Mouse (Mus musculus) limb, embryonic 14.5 days (tissue): ENCODE results near the gene Zswim4. TPM values are rescaled to one million over a fixed set of nuclear protein-coding genes. Genes with fewer than 3 reads are reported as not detected.
A peak's percentile ranks its signal among the peaks of the same experiment; 100 is the strongest.

Source experiments
- ATAC-seq: fragments of 200-750 bp; cut with Nextera tagmentation; 2 replicates; pipeline ENCODE4 v1.8.0; 2017; ENCODE audit warnings: low read depth, moderate number of reproducible peaks, moderate TSS enrichment; ENCODE audit not compliant: low FRiP score
- DNase-seq: peaks from one replicate; pipeline ENCODE4 v3.0.0-alpha.2; 2015; ENCODE audit warnings: low spot score
- H3K27ac ChIP-seq: fragments of 300-500 bp; sonication (generic); replicated peaks from 2 replicates; pipeline ENCODE4 v1.5.1; 2014; ENCODE audit warnings: low read depth, mild to moderate bottlenecking, low read length, moderate library complexity, mixed read lengths
- H3K27me3 ChIP-seq: fragments of 300-500 bp; sonication (generic); 2 replicates; pipeline ENCODE4 v1.6.1; 2014; ENCODE audit warnings: low read length, mixed read lengths; ENCODE audit not compliant: control insufficient read depth, insufficient read depth
- H3K36me3 ChIP-seq: fragments of 300-500 bp; sonication (generic); 2 replicates; pipeline ENCODE4 v1.6.1; 2014; ENCODE audit warnings: mild to moderate bottlenecking, low read length, moderate library complexity, mixed read lengths; ENCODE audit not compliant: control insufficient read depth, insufficient read depth
- H3K4me1 ChIP-seq: fragments of 300-500 bp; sonication (generic); 2 replicates; pipeline ENCODE4 v1.6.1; 2014; ENCODE audit warnings: antibody characterized with exemption, low read length, mixed read lengths; ENCODE audit not compliant: control insufficient read depth, insufficient read depth
- H3K4me2 ChIP-seq: fragments of 300-500 bp; sonication (generic); replicated peaks from 2 replicates; pipeline ENCODE4 v1.6.1; 2014; ENCODE audit warnings: low read depth, mild to moderate bottlenecking, low read length, moderate library complexity; ENCODE audit not compliant: severe bottlenecking
- H3K4me3 ChIP-seq: fragments of 300-500 bp; sonication (generic); replicated peaks from 2 replicates; pipeline ENCODE4 v1.5.1; 2014; ENCODE audit warnings: low read length
- H3K9ac ChIP-seq: fragments of 300-500 bp; sonication (generic); 2 replicates; pipeline ENCODE4 v1.6.1; 2014; ENCODE audit warnings: mild to moderate bottlenecking, low read depth, low read length, moderate library complexity; ENCODE audit not compliant: severe bottlenecking
- H3K9me3 ChIP-seq: fragments of 300-500 bp; sonication (generic); 2 replicates; pipeline ENCODE4 v1.6.1; 2016; ENCODE audit warnings: low read length; ENCODE audit not compliant: control insufficient read depth
- POLR2A ChIP-seq: fragments of 200-500 bp; IDR thresholded peaks from 2 replicates; pipeline ENCODE4 v1.8.0; 2012; ENCODE audit warnings: inconsistent platforms, mild to moderate bottlenecking, moderate library complexity, borderline replicate concordance; ENCODE audit not compliant: insufficient read depth, insufficient read length; ENCODE audit errors: extremely low read depth
- WGBS: fragments of 180-500 bp; shearing (Covaris S2); extraction: QIAGEN DNeasy Blood & Tissue Kit; methylation state at CpG from one replicate; pipeline ENCODE4 v1.1.7; 2014; 5-methylcytosine and 5-hydroxymethylcytosine counted together
- polyA plus RNA-seq, 2 experiments: library from polyadenylated mRNA; depleted of rRNA in 1 of 2; stranded (reverse) in 1 of 2; unstranded in 1 of 2; fragments of >200 nt; fragmentation: Nextera tagmentation in 1 of 2; extraction: Ambion mirVana in 1 of 2; gene quantifications; 2 replicates each; pipeline versions ENCODE4 v1.2.1 to v1.2.3; 2012 to 2014

Gene Zswim4
- polyA plus RNA-seq, 2 experiments, result 13.9 to 23.8 TPM

DNA sequence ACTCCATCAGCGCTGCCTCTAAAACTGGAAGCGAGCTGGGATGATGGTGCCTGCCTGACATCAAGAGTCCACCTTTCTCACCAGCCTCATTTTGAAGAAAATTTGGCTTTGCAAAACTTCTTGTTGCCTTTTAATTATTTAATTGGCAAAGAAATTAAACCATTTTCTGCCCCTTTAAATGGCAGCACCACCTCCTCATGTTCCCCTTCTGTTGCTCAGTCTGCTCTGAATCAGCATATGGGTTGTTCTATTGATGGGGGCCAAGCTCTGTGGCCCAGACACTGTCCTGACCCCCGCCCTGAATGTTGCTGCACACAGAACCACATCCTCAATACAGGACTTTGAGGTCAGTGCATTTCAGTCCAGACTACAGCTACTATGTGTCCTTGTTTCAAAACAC lies 37.1 kb upstream of the Zswim4 start:
- Histone ChIP-seq H3K4me2 (no peak overlapping the region), H3K27ac (no peak overlapping the region), H3K9ac (no peak overlapping the region), H3K4me3 (no peak overlapping the region), H3K4me1 (peaks cover 6% of the 10 kb centered on the region; the same call in 1 of the 2 replicates), H3K27me3 (no peaks in the 10 kb centered on the region), H3K9me3 (no peaks in the 10 kb centered on the region), H3K36me3 (no peaks in the 10 kb centered on the region)
- TF ChIP-seq POLR2A, result no peak
- DNase-seq (no peak), ATAC-seq (no peak)
- 86% methylated on average over 3 of the region's 3 CpGs for WGBS

- ATAC-seq (no peak), DNase-seq (no peak)
- no peak overlapping the region for H3K27ac ChIP-seq
- H3K4me2 ChIP-seq, result no peak overlapping the region
- no peaks in the 10 kb centered on the region for H3K9me3 ChIP-seq
- 82% methylated on average over 4 of the region's 4 CpGs for WGBS
- H3K27me3 ChIP-seq, result no peaks in the 10 kb centered on the region
- peaks cover 6% of the 10 kb centered on the region; the same call in 1 of the 2 replicates for H3K4me1 ChIP-seq
- no peaks in the 10 kb centered on the region for H3K36me3 ChIP-seq
- H3K9ac ChIP-seq, result no peak overlapping the region
- TF ChIP-seq POLR2A, result no peak
- no peak overlapping the region for H3K4me3 ChIP-seq
These were observed 35.4 kb upstream of the Zswim4 start for GRCm38 (mm10) chr8:84272302-84272701.

DNA sequence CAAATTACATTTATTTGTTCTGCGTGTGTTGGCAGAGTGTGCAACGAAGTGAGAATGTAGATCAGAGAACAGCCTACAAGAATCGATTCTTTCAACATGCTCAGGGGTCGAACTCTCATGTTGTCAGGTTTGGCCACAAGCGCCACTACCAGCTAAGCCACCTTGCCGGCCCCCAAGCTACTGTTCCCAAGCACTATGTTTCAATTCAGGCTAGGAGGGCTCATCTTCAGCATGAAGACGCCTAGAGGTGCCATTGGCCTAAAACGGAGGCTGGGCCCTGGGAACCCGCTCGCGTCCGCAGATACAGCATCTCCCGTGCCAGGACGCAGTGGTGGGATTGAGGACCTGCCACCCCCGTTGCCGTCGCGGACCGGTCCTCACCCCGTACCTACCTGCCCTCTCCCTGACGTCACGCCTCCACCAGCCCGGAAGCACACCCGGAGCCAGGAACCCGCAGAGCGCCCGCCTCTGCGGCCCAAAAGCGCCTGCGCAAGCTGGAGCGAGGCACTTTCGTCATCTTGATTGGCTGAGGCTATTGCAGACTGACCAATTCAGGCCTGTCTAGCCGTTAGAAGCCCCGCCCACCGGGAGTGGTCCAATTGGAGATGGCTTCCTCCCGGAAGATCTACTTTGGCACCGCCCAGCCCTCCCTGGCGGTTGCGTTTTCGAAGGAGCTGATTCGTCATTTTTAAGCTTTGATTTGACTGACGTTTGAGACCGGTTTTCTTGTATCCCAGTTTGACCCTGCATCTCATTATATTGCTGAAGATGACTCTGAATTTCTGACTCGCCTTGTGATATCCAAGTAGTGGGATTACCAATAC lies 33.3 kb upstream of the Zswim4 start, which contains the start of gene Ccdc130:
Gene Ccdc130 (minus strand): TSS at position 431 of the 824 bp plus-strand sequence.
- TF ChIP-seq POLR2A, result 0 out of 2 replicates have a peak, but pooled peaks have one; percentile 43
- Histone ChIP-seq H3K4me1 (peaks cover 6% of the 10 kb centered on the region; the same call in 1 of the 2 replicates), H3K36me3 (peaks cover 17% of the 10 kb centered on the region), H3K9ac (peak within 1 kb of the TSS; percentile 71), H3K4me2 (peak within 1 kb of the TSS; percentile 90), H3K9me3 (no peaks in the 10 kb centered on the region), H3K4me3 (peak within 1 kb of the TSS; percentile 74), H3K27me3 (no peaks in the 10 kb centered on the region), H3K27ac (peak within 1 kb of the TSS; percentile 53; the same call in 1 of the 2 replicates)
- ATAC-seq (peak; percentile 100), DNase-seq (peak; percentile 100)
- under 1% methylated on average over 32 of the region's 44 CpGs for WGBS

DNA sequence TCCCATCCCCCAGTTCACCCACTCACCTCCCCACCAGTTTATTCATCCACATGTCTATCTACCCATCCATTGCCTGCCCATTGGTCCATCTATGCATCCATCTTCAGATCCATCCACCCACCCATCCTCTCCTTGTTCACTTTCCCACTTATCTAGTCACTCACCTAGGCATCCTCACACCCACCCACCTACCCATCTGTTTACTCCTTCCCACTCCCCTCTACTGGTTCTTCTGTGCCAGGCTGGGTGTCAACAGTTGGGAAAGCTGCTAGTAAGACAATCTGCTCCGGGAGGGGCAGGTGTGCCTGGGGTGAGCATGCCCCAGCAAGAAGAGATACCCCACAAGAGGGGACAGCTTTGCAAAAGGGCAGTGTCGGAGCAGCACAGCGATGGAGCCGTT lies 24.2 kb upstream of the Zswim4 start:
- Histone ChIP-seq H3K4me3 (no peak overlapping the region), H3K9me3 (no peaks in the 10 kb centered on the region), H3K4me1 (peaks cover 11% of the 10 kb centered on the region), H3K27ac (no peak overlapping the region), H3K27me3 (no peaks in the 10 kb centered on the region), H3K9ac (no peak overlapping the region), H3K36me3 (peaks cover 74% of the 10 kb centered on the region), H3K4me2 (no peak overlapping the region)
- TF ChIP-seq POLR2A, result no peak
- WGBS, result 94% methylated on average over 4 of the region's 4 CpGs
- DNase-seq, result no peak
- no peak for ATAC-seq

DNA sequence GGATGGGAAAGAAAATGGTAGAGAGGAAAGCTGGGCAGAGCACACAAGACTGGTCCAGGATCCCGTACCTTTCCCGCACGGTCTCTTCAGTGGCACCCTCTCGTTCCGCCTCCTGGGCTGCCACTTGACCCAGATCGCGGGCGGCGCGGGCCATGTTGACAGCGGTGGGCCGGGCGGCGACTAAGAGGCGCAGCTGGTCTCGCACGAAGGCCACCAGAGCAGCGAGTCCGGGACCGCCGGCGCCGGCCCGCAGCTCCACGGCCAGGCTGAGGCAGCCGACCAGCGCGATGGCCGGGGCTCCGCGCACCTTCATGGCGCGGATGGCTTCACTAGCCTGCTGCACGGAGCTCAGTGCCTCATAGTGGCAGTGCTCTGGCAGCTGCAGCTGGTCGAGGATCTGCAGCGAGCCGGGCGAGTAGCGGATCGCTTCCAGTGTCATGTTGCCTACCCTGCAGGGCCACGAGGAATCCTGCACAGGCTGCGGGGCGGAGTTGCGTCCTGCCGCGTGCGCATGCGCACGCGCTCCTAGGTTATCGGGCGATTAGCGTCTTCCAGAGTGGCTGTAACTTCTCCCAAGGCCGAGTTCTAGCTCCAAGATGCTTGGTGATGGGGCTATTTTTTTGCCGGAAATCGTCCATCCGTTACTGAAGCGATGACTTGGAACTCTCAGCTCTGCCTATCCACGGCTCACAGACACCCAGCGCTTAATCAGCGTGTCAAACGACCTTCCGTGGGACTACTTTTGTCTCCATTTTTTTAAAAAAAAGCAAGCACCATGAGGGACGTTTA lies 20.2 kb upstream of the Zswim4 start, which contains the start of gene Mri1:
Gene Mri1 (minus strand): TSS at position 505 of the 789 bp plus-strand sequence.
- Histone ChIP-seq H3K9me3 (no peaks in the 10 kb centered on the region), H3K4me2 (peak within 1 kb of the TSS; percentile 91), H3K27ac (peak within 1 kb of the TSS; percentile 90), H3K4me3 (peak within 1 kb of the TSS; percentile 78), H3K9ac (peak within 1 kb of the TSS; percentile 77), H3K36me3 (peaks cover 73% of the 10 kb centered on the region), H3K27me3 (no peaks in the 10 kb centered on the region), H3K4me1 (peaks cover 14% of the 10 kb centered on the region)
- TF ChIP-seq POLR2A, result no peak
- WGBS, result 0% methylated on average over 51 of the region's 64 CpGs
- DNase-seq, result peak; percentile 95
- peak; percentile 90 for ATAC-seq
